Mouse (Mus musculus) stomach, embryonic 14.5 days (tissue): Measurements from ENCODE around the gene Rsad1. TPM values are rescaled to one million over a fixed set of nuclear protein-coding genes. Genes with fewer than 3 reads are reported as not detected.

Source experiments
- ATAC-seq: fragments of 200-750 bp; cut with Nextera tagmentation; 2 replicates; pipeline ENCODE4 v1.8.0; 2017; ENCODE audit warnings: low read depth, moderate TSS enrichment; ENCODE audit not compliant: insufficient number of reproducible peaks, insufficient read depth, low FRiP score
- H3K27ac ChIP-seq: fragments of 300-500 bp; sonication (generic); 2 replicates; pipeline ENCODE4 v1.5.1; 2014; ENCODE audit warnings: mild to moderate bottlenecking, low read length, moderate library complexity, mixed read lengths
- H3K27me3 ChIP-seq: fragments of 300-500 bp; sonication (generic); 2 replicates; pipeline ENCODE4 v1.6.1; 2014; ENCODE audit warnings: low read length, control low read depth, mixed read lengths; ENCODE audit not compliant: control insufficient read depth, insufficient read depth
- H3K36me3 ChIP-seq: fragments of 300-500 bp; sonication (generic); 2 replicates; pipeline ENCODE4 v1.6.1; 2014; ENCODE audit warnings: mild to moderate bottlenecking, control low read depth, low read length, moderate library complexity, mixed read lengths; ENCODE audit not compliant: control insufficient read depth, insufficient read depth
- H3K4me1 ChIP-seq: fragments of 300-500 bp; sonication (generic); 2 replicates; pipeline ENCODE4 v1.6.1; 2014; ENCODE audit warnings: low read length, control low read depth, mixed read lengths; ENCODE audit not compliant: control insufficient read depth, insufficient read depth
- H3K4me2 ChIP-seq: fragments of 300-500 bp; sonication (generic); replicated peaks from 2 replicates; pipeline ENCODE4 v1.6.1; 2014; ENCODE audit warnings: low read depth, low read length, control low read depth
- H3K4me3 ChIP-seq: fragments of 300-500 bp; sonication (generic); 2 replicates; pipeline ENCODE4 v1.5.1; 2014; ENCODE audit warnings: low read depth, low read length, control low read depth
- H3K9ac ChIP-seq: fragments of 300-500 bp; sonication (generic); replicated peaks from 2 replicates; pipeline ENCODE4 v1.6.1; 2014; ENCODE audit warnings: low read depth, mild to moderate bottlenecking, control low read depth, low read length, moderate library complexity, mixed read lengths
- H3K9me3 ChIP-seq: fragments of 300-500 bp; sonication (generic); 2 replicates; pipeline ENCODE4 v1.6.1; 2016; ENCODE audit warnings: low read depth, low read length, control low read depth; ENCODE audit not compliant: control insufficient read depth
- WGBS: fragments of 180-500 bp; shearing (Covaris S2); extraction: QIAGEN DNeasy Blood & Tissue Kit; methylation state at CpG from one replicate; pipeline ENCODE4 v1.1.7; 2014; 5-methylcytosine and 5-hydroxymethylcytosine counted together
- polyA plus RNA-seq: library from polyadenylated mRNA; unstranded; fragments of >200 nt; fragmentation: Nextera tagmentation; extraction: Ambion mirVana; gene quantifications from 2 replicates; pipeline ENCODE4 v1.2.1, GENCODE M21; 2014

Gene Rsad1
- polyA plus RNA-seq, 1 experiment from 2014 or later = 3.4 TPM

DNA sequence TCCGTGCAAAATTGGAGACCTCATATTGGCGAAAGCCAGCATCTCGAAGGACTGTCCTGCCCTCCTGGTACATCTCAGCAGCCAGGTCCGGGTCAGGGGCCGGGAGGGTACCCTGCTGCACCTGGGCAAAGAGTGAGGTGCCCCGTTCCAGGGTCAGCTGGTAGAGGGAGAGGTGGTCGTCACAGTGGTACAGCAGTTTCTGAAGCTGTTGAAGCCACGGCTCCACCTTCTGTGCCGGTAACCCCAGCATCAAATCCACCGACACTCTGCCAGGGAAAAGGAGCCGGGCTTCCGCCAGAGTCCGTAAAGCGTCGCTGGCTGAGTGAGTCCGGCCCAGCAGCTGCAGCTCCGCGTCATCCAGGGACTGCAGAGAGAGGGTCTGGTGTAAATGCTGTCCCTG, 4.6 kb downstream of the Rsad1 start:
- no peaks in the 10 kb centered on the region for H3K27me3 ChIP-seq
- no peak overlapping the region for H3K27ac ChIP-seq
- H3K4me3 ChIP-seq = no peak overlapping the region
- H3K36me3 ChIP-seq = no peaks in the 10 kb centered on the region; the same call in 1 of the 2 replicates
- H3K9me3 ChIP-seq = no peaks in the 10 kb centered on the region
- 0 out of 2 replicates have a peak, but pooled peaks cover 10% of the 10 kb centered on the region for H3K4me1 ChIP-seq
- ATAC-seq = no peak
- 57% methylated on average over 18 of the region's 18 CpGs for WGBS
- peak overlapping the region; percentile 10; the same call in 1 of the 2 replicates for H3K4me2 ChIP-seq
- no peak overlapping the region for H3K9ac ChIP-seq

DNA sequence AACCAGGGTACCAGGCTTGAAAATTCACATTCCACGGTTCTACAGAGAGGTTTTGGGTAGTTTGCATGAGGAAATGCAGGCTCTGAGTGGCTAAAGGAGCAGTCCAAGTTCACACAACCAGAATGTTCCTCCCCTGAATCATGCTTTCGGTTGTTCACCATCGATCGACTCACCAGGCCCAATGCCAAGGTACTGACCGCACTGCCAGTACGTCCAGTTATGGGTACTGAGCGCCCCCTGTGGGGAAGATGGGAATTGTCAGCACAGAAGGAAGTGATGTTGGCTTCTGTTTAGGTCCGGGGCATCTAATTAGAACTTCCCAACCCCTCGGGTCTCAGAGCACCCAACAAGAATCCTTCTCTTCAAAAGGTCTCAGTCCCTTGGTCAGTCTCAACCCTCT, 5.1 kb downstream of the Rsad1 start:
- ATAC-seq = 0 out of 2 replicates have a peak, but pooled peaks have one; percentile 34
- Histone ChIP-seq H3K9ac (no peak overlapping the region), H3K27ac (no peak overlapping the region), H3K9me3 (no peaks in the 10 kb centered on the region), H3K4me1 (0 out of 2 replicates have a peak, but pooled peaks cover 10% of the 10 kb centered on the region), H3K4me2 (peak overlapping the region; percentile 10; the same call in 1 of the 2 replicates), H3K36me3 (no peaks in the 10 kb centered on the region; the same call in 1 of the 2 replicates), H3K4me3 (no peak overlapping the region), H3K27me3 (no peaks in the 10 kb centered on the region)
- 28% methylated on average over 9 of the region's 9 CpGs for WGBS

DNA sequence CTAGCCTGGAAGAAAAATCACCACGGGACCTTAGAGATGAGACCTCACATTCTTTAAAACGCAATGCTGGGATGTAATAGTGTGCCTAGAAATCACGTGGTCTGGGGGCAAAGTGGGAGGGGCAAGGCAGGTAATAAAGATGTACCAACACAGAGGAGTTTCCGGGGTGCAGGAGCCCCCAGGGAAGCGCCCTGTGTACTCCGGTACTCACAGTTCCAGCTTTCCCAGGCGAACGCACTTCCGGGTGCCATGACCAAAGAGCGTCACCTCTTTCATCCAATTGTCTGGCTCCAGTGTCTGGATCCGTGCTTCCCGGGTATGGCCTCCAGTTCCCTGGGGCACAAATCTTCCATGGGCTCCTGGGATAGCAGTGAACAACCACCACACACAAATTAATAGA, 5.7 kb downstream of the Rsad1 start:
- Histone ChIP-seq H3K4me2 (no peak overlapping the region), H3K4me1 (0 out of 2 replicates have a peak, but pooled peaks cover 9% of the 10 kb centered on the region), H3K27me3 (no peaks in the 10 kb centered on the region), H3K9ac (no peak overlapping the region), H3K36me3 (no peaks in the 10 kb centered on the region; the same call in 1 of the 2 replicates), H3K27ac (no peak overlapping the region), H3K9me3 (no peaks in the 10 kb centered on the region), H3K4me3 (no peak overlapping the region)
- no peak for ATAC-seq
- WGBS = 85% methylated on average over 12 of the region's 12 CpGs

DNA sequence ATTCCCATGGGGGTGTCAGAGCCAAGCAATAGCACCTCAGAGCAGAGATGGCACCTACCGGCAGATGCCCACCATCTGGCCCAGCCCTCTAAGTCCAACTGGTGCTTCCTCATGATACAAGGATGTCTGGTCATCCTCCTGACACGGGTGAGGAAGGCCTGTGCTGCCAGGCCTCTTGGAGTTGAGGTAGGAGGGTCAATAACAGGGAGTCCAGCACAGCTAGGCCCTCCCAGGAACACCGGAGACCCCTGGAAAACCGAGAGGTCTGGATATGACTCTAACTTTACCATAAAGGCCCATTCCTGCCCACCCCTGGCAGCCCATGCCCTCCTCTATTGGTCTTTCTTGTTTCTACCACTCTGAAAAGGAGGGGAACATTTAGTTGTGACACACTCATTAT, 6.7 kb downstream of the Rsad1 start:
- H3K4me1 ChIP-seq = 0 out of 2 replicates have a peak, but pooled peaks cover 6% of the 10 kb centered on the region
- WGBS = 82% methylated on average over 4 of the region's 4 CpGs
- H3K27me3 ChIP-seq = no peaks in the 10 kb centered on the region
- no peak for ATAC-seq
- H3K9me3 ChIP-seq = no peaks in the 10 kb centered on the region
- no peaks in the 10 kb centered on the region; the same call in 1 of the 2 replicates for H3K36me3 ChIP-seq
- no peak overlapping the region for H3K4me2 ChIP-seq
- no peak overlapping the region for H3K27ac ChIP-seq
- no peak overlapping the region for H3K9ac ChIP-seq
- H3K4me3 ChIP-seq = no peak overlapping the region

DNA sequence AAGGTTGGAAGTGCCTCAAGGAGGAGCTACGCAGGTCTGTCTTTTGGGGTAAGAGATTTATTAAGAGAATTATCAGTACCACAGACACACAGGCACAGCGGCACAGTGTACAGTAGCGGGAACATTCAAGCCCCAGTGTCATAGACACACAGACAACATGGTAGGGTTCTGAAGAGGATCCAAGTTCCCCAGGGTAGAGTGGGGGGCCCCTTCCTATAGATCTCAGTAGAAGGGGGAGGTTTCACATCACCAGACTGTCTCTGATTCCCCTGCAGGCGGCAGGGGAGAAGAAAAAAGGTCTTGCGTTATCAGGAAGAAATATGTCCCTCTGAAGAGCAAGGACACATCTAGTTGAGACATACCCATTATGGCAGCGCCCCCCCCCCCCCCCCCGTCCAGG, 9.3 kb downstream of the Rsad1 start:
- H3K36me3 ChIP-seq = no peaks in the 10 kb centered on the region; the same call in 1 of the 2 replicates
- H3K9me3 ChIP-seq = no peaks in the 10 kb centered on the region
- no peak overlapping the region for H3K27ac ChIP-seq
- ATAC-seq = no peak
- 82% methylated on average over 7 of the region's 7 CpGs for WGBS
- no peak overlapping the region for H3K4me2 ChIP-seq
- H3K4me3 ChIP-seq = no peak overlapping the region
- H3K4me1 ChIP-seq = 0 out of 2 replicates have a peak, but pooled peaks cover 6% of the 10 kb centered on the region
- no peaks in the 10 kb centered on the region for H3K27me3 ChIP-seq
- H3K9ac ChIP-seq = no peak overlapping the region

DNA sequence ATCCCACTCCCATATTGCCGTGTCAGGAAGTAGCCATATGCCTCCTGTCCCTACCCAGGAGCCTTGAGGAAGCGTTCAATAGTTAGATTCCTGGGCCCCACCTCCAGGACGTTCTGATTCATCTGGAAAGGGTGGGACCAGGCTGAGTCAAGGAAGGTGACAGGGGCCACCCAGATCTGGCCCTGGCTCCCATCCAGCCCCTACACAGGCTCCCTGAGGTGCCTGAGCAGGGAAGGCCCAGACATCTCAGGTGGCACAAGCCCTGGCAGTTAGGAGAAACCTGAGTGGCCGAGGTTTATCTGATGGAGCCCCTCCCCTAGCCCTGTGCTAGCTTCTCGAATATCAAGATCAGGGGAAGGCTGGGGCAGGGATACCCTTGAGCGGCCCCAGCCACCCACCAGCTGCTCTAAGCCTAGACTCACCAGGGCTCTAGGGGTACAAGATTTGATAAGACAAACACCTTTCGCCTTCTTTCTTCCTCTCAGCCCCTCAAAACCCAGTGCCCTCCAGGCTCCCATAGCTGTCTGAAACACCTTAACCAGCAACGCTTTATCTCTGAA, 10.2 kb downstream of the Rsad1 start:
- H3K27me3 ChIP-seq = no peaks in the 10 kb centered on the region
- no peak overlapping the region for H3K27ac ChIP-seq
- no peak overlapping the region for H3K4me3 ChIP-seq
- no peak overlapping the region for H3K9ac ChIP-seq
- ATAC-seq = 0 out of 2 replicates have a peak, but pooled peaks have one; percentile 53
- 0 out of 2 replicates have a peak, but pooled peaks cover 3% of the 10 kb centered on the region for H3K4me1 ChIP-seq
- H3K36me3 ChIP-seq = no peaks in the 10 kb centered on the region; the same call in 1 of the 2 replicates
- WGBS = 53% methylated on average over 8 of the region's 8 CpGs
- no peak overlapping the region for H3K4me2 ChIP-seq
- no peaks in the 10 kb centered on the region for H3K9me3 ChIP-seq

DNA sequence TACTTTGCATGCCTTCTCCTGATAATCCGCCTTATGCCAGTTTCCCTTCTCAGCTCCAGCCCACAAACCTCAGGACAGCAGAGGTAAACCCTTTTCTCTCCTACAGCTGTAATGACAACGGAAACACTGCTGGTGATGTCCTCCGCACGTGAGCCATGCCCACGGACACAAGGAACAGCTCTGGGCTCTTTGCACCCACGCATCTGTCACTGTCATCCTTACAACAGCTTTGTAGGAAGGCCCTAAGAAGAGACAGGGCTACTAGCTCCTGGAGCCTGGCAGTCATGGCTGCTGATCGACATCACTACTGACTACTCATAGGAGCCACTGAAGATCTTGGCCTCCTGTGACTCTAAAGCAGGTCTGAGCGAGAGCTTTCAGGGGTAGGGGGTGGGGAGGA, 15.9 kb downstream of the Rsad1 start:
- H3K9me3 ChIP-seq = no peaks in the 10 kb centered on the region
- no peak overlapping the region for H3K27ac ChIP-seq
- no peak overlapping the region for H3K9ac ChIP-seq
- H3K4me2 ChIP-seq = no peak overlapping the region
- no peaks in the 10 kb centered on the region for H3K36me3 ChIP-seq
- 65% methylated on average over 8 of the region's 8 CpGs for WGBS
- H3K27me3 ChIP-seq = no peaks in the 10 kb centered on the region
- H3K4me3 ChIP-seq = no peak overlapping the region
- H3K4me1 ChIP-seq = no peaks in the 10 kb centered on the region; the same call in 1 of the 2 replicates
- no peak for ATAC-seq

DNA sequence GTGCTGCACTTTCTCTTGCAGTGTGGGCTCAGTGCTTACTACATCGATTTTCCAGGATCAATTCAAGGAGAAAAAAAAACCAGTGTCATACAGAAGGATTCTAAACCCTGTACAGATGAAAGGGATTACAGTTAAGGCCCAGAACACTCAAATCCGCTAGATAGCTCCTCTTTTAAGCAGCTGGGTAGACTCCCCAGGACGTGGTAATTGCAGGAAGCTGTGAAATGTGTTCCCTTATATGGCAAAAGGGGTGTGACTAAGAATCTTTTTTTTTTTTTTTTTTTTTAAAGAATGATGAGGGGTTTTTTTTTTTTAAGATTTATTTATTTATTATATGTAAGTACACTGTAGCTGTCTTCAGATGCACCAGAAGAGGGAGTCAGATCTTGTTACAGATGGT, 20.2 kb downstream of the Rsad1 start:
- no peaks in the 10 kb centered on the region for H3K9me3 ChIP-seq
- WGBS = 44% methylated on average over 3 of the region's 3 CpGs
- H3K4me1 ChIP-seq = peaks cover 8% of the 10 kb centered on the region; the same call in 1 of the 2 replicates
- no peak overlapping the region for H3K27ac ChIP-seq
- H3K27me3 ChIP-seq = no peaks in the 10 kb centered on the region
- no peak overlapping the region for H3K9ac ChIP-seq
- H3K36me3 ChIP-seq = no peaks in the 10 kb centered on the region
- no peak overlapping the region for H3K4me2 ChIP-seq
- H3K4me3 ChIP-seq = no peak overlapping the region
- no peak for ATAC-seq
